Mouse (Mus musculus): ENCODE measurements at regions not wholly inside any gene's neighbourhood (a gene's known extent, or its start where the extent isn't known, plus 50 kb on each side); places are given as distances from the start of the nearest gene placed in this dataset.
"Not testable (repeated sequence)": the region's sequence is repeated elsewhere in the genome, so short reads cannot be mapped to it uniquely, and the experiment has no call there.

DNA sequence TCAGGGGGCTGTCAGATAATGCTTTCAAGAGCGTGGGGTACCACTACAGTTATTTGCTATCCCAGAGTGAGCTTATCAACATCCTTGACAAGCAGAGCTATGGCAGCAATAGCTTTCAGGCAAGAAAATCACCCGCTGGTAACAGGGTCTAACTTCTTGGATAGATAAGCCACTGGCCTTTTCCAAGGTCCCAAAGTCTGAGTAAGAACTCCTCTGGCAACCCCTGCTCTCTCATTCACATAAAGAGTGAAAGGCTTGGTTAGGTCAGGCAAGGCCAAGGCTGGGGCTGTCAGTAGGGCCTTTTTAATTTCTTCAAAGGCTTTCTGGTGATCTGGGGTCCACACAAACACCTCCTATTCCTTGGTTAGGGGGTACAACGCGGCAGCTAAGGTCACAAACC, 119.2 kb upstream of the Wdfy3 start:
- not testable (repeated sequence) for TF ChIP-seq CTCF (IDR thresholded peaks at IDR 0.05; ENCODE audit: borderline replicate concordance, control insufficient read depth, extremely low read depth, insufficient read depth, low read length, poor library complexity); POLR2A (IDR thresholded peaks at IDR 0.05; ENCODE audit: control insufficient read depth, extremely low read depth, insufficient read depth, low read length, poor library complexity)
